Mouse (Mus musculus) embryo, embryonic 9.5 days (tissue): ENCODE measurements around the gene Zan.
"Not testable (repeated sequence)": the region's sequence is repeated elsewhere in the genome, so short reads cannot be mapped to it uniquely, and the experiment has no call there.

ENCODE experiments used
- DNase-seq: peaks from one replicate; pipeline ENCODE4 v3.0.0-alpha.2; 2017; ENCODE audit errors: extremely low spot score

Zan gene

DNA sequence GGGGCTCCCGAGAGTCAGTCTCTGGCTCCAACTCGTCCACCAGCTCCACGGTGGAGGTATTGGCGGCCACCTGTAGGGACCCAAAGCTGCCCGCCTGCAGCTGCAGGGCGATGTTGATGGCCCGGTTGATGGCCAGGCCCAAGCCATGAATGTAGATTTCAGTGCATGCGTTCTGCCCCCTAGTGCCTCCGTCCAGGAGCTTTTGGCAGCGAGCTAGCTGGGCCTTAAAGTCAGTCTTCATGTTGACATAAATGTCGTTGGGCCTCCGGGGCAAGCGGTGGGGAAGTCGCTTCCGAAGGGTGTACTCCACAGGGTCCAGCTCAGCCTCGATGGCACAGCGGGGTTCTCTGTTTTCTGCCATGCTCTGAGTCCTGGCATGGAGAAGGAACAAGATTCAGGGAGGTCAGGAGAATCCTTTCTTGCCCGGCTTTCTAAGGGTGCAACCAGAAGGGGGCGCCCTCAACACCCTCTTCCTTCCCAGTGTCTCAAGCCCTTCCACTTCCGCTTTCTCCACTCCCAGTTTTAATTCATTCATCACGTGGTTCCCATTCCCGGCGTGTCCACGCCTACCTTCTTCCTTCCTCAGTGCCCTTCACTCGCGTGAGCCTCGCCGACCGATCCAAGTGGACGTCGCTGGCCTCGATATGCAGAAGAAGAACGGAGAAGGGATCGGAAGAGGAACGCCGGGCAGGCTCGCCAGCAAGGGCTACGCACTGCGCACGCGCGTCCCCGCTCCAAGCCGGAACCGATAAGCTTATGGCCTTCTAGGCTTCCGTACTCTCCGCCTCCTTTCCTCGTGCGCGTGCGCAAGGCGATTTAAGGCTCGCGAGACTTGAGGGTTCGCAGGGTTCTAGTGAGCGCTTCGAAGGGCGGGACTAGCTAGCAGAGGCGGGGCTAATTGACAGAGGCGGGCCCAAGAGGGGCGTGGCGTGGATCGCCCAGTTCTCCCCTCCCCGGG is 25.1 kb upstream of the Zan start, which contains the start of gene Pop7:
TSS of gene Pop7 (minus strand) at position 810 of the 958 bp plus-strand sequence.
- peak; percentile 100 for DNase-seq

DNA sequence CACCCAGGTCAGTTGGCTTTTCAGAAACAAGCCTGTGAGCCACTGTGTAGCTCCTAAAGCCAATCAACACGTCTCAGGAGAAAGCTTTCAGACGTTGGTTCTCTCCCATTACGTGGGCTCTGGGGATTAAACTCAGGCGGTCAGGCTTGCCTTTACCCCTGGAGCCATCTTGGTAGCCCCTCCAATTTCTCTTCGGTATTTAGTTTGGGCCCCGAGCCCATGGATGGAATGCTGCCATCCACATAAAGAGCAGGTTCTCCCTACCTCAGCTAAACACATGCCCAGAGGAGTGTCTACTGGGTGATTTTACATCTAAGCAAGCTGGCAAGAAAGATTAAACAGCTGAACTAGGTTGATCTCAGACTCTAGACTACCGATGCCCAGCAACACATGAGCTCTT is 23.3 kb upstream of the Zan start:
- no peak for DNase-seq

DNA sequence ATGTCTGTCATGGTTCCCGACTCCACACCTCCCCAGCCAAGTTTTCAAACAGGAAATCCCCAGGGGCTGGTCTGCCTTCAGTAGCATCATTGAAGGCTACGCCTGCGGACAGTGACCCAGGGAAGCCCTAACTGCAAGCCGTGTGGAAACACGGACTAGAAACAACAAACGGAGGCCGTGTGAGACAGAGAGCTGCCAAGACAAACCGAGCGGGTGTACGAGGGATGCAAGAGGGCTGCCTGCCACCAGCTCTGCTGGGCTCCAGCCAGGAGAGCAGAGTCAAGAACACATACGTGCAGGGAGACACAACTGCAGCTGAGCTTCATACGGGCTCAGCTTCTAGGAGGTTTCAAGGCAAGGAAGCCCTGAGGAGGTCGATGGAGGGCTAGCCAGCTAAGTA is 17.0 kb upstream of the Zan start:
- no peak for DNase-seq

DNA sequence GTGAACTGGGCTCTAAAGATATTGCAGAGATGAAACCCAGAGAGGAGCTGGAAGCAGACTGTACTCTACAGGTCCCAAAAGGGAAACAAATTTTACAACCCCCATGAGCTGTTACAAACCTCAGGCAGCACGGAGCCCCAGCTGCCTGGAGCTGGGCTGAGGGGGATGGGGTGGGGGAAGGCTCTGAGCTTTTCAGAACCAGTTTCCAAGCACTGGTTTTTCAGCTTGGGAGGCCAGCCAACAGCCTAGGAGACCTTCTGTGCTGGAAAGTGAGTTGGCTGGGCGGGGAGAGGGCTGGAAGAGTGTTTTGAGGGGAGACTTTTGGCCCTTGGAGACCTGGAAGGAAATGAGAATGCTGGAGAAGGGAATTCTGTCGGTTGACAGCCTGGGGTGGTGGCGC is 14.7 kb upstream of the Zan start:
- no peak for DNase-seq

DNA sequence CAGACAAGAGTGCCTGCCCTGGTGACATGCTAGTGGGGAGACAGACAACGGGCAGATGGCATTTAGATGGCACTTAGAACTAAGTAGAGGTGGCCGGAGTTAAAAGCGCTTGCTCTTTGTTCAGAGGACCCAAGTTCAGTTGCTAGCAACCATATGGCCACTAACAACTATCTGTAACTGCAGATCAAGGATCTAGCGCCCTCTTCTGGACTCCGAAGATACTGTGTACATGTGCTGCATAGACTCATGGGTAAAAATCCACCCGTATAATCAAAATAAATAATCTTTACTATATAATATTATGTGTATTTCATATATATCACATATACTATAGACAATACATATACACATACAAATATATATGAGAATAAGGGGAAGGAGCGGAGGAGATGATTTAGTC is 10.8 kb upstream of the Zan start:
- DNase-seq = no peak

DNA sequence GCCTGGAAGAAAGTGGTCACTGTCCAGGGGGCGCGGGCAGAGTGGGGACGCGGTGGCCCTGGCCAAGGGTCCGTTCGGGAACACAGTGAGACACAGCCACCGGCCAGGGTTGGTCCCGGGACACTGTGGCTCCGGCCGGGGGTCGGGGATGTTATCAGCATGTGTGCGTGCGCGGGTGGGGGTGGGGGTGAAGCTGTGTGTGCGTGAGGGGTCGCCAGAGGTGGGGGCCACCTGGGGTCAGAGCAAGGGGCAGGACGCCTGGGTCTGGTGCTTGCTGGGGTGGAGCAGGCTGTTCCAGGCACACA is 8.9 kb upstream of the Zan start:
- no peak for DNase-seq

DNA sequence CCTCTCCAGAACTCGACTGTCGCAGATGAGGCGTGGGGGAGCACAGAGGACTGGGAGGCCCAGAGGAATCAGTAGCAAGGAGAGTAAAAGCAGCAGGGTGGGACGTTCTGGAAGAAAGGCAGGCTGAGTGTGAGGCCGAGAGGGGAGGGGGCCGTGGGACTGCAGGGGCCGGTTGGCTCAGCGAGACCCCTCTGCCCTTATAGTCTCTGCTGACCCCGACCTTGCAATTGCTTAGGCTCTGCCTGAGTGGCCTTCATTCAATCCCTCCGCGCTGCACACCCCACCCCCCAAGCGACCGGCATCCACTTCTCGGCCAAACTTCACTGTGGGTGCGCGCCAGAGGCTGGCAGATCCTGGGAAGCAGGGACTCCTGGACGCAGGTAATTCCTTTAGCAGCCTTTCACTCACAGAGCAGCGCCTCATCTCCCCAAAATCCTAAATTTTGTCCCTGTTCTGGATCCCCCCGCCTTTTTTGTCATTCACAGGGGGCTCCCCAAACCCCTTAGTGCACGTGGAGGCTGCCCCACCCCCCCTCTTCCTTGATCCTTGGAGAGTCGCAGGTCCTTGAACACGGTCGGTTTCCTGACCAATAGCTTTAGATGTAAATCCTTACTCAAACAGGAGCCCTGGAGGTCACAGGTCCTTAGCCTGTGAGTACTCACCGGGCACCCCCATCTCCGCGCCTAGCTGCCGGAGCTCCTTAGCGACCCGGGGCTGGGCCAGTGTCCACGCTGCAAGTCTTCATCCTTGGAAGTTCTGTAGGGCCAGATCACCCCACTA is 8.4 kb upstream of the Zan start:
- DNase-seq = peak; percentile 61

DNA sequence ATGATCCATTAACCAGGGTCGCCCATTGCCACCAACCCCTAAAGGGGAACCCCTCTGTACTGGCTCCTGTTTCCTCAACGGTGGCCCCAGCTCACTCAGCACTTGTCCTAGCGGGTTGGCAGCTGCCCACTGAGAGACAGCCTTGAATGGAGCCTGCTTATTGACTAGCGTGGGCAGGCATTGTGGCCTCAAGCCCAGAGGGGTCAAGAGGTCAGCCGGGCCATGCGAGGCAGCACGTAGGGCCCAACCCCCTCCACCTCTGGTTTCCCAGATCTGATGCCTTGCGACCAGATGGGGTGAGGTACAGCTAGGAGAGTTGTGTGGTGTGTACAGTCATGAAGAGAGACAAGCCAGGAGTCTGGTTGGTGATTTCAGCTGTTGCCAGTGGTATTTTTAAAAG is 5.0 kb upstream of the Zan start:
- DNase-seq = peak; percentile 80

DNA sequence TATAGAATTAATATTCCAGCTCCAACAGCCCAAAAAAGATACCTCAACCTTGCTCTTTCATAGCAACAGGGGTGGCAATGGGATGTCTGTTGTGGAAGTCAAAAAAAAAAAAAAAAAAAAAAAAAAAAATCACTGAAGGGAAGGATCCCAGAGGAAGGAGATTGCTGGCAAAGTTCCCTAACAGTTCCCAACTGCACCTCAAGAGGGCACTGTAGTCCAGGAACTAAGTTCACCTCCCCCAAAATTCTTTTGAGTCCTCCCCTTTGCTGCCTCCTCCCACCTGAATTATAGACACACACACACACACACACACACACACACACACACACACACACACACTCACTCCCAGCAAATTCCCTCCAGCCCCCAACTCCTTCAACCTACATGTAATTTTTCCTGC is 4.3 kb upstream of the Zan start:
- peak; percentile 81 for DNase-seq

DNA sequence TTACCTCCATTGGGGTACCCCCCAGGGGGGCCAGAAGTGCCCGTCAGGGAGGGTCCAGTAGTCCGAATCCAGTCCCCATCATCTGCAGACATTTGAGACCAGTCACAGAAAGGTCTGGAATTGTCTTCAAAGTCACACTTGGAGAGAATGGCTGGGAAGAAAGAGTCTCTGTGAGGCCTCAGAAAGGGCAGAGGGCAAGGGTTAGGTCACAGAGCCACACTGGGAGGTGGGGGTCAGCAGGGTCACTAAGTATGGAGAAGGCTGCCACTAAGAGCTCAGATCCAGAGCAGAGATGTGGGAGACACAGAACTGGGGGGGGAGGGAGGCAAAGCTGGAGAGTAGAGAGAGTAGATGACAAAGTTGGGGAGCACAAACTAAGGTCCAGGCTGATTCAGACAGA is 2.5 kb downstream of the Zan start:
- peak; percentile 65 for DNase-seq

DNA sequence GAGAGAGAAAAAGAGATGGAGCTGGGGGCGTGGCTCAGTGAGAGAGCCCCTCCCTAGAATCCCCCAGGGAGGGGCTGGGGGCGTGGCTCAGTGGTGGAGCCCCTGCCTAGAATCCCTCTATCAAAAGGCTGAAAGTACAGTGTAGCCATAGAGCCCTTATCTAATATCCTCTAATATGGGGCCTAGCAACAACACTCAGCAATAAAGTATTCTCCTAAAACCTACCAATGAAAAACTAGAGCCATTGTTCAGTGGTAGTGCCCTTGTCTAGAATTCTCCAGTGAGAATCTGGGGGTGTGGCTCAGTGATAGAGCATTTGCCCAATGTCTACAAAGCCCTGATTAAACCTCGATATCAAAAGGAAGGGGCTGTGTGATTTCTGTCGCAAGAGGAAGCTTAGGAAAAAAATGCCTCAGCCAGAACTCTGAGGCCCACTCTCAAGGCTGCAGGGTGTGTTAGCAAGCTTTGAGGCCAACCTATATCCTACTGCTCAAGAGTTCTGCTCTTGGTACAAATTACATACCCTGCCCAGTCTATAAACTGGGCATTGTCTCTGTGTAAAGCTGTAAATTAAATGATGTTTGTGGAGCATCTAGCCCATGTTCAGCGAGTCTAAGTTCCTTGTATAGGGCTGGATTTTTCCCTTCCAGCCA is 4.5 kb downstream of the Zan start:
- no peak for DNase-seq

DNA sequence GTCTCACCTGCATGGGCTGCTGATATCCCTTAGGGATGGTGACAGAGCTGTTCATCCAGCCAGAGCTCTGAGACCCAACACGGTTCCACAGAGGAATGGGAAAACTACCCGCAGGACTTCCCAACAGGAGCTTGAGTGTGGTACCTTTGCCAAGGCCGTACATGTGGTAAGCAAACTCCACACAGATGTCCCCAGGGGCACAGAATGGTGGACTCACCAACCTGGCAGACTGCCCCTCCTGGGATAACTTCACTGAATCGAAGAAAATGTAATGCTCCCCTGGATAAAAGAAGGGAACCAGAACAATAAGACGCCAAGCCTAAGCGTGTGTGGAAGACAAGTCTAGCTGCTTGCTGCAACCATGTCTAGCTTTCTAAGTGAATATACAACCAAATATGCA is 9.9 kb downstream of the Zan start:
- DNase-seq = no peak

DNA sequence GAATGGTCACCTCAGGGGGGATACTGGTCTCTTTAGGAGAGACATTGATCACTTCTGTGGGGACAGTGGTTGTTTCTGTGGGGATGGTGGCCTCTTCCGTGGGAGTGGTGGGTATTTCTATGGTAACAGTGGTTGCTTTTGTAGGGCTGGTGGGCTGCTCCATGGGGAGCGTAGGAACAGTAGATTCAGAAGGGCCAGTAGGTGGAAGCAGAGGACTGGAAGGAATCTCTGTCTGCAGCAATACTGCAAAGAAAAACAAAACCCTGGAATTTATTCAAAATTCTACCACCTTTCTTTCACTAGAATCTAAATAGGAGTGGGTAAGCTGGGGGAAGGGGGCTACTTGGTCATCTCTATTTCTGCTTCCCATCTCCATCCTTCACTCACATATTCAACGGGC is 11.8 kb downstream of the Zan start:
- no peak for DNase-seq

DNA sequence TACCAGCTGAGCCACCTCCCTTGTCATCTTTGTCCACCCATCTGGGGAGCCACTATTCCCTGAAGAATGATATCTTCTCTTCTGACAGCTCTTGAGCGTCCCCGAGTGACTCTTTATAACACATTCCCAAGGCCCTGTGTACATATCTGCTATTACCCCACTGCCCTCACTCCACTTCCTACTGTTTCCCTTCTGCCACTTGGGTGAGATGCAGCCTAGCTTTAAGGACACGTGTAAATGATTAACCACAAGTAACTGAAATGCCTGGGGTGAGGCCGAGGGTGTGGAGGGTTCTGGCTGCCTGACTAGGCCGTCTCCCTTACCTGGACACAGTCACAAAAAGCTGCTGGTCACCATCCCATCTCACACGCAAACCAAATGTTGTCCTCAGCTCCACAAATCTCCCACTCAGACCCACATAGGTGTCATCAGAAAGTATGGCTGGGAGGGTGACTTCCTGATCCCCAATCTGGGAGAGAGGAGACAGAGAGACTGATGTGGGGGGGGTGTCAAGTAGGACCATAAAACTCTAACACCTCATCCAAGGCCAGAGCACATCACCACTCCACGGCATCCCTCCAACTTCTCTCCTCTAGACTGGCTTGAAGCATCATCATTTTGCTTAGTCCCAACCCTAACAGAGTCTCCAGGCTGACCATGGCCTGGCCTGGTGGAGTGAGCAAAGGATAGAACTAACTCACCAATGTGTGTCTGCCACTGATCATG is 20.8 kb downstream of the Zan start:
- DNase-seq = no peak

DNA sequence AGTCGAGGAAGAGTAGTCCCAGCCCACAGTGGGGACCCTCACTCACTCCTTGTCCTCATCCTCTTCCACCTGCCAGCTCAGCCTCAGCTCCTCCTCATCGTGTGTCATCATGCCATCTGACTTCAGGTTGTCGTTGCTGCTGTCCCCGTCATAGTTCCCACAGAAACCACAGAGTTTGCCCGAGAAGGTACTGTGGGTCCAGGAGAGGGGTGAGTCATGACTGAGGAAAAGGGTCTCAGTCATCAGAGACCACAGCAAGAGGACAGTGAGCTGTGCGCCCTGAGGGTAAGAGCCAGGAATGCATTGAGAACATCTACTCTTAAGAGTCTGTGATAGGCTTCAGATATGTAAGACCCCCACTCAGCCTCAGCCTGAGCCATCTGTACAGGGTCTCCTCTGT is 21.7 kb downstream of the Zan start:
- DNase-seq = no peak

DNA sequence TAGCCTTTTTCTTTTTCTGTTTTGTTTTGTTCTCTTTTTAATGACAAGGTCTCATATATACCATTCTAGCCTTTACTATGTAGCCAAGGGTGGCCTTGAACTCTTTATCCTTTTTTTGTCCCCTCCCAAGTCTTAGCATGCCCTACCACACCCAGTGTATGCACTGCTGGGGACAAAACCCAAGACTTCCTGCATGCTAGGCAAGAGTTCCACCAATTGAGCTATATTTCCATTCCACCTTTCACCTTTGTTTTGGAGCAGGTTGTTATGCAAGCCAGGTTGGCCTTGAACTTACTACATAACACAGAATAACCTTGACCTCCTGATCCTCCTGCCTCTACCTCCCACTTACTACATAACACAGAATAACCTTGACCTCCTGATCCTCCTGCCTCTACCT is 31.3 kb downstream of the Zan start:
- no peak for DNase-seq

DNA sequence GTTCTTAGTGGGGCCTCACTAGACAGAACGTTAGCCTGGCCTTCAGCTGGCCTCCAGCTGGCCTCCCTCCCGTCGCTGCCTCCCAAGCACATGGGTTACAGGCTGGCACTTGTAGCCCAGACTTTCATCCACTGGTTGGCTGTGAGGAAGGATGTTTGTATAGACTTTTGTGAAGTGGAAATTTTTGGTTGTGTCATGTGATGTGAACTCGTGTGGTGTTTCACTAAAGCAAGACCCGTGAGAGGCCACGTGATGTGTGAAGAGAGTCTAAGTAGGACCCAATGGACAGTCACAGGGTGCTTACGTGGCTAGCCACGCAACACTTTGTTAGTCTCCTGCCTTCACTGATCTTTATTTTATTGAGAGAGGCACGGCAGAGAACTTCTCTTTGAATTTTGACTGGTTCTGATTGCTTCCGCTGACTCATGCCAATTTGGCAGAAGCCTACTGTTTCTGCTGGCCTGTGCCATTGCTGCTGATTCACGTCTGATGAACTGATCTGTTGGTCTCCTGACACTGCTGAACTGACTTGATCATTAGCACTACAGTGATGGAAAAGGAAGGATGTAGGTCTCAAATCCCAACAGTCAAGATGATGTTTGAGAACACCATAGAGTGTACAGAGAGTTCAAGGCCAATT is 36.5 kb downstream of the Zan start:
- no peak for DNase-seq

DNA sequence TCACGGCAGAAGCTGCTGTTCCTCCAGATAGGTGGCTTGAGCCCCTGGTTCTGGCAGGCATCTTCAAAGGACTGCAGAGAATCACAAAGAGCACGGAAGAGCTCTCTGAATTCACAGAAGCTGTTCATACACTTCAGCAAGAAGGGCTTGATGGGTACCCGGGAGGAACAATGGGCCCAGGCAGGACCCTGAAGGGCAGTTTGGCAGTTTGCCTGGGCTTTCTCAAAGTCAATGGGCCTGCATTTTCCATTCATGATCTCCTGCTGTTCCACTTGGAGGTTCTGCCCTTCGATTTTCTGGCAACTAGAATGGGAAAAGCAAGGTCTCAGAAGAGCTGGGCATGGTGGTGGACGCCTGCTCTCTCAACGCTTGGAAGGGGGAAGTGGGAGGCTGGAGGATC is 43.0 kb downstream of the Zan start:
- DNase-seq = no peak

DNA sequence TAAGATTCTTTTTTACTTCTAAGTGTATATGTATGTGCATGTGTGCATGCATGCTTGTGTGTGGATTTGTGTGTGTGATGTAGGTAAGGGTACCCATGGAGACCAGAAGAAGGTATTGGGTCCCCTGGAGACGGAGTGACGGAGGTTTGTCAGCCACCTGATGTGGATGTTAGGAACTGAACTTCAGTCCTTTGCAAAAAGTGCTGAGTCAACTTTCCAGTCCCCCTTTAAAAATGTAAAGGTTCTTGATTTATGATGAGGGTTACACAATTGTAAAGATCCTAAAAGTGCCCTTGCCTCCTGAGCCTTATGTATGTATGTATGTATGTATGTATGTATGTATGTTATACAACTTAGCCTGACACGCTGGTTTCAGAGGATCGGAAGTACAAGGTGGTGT is 46.5 kb downstream of the Zan start:
- DNase-seq = not testable (repeated sequence)

DNA sequence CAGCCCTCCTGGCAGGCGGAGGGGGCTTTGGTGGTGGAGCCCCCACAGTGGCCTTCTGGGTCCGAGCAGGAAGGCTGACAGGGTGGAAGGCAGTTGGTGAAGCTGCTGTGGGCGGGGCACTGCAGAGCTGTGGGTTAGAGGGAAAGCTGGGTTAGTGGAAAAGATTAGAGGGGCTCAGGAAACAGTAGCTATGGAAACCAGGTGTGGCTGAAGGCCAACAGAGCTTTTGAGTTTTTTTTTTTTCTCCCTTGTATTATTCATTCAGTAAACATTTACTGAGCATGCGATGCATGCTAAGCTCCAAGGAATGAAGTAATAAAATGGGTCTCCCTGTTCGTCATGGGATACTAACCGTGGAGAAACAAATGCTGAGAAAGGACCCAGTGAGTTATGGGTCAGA is 51.2 kb downstream of the Zan start:
- no peak for DNase-seq

DNA sequence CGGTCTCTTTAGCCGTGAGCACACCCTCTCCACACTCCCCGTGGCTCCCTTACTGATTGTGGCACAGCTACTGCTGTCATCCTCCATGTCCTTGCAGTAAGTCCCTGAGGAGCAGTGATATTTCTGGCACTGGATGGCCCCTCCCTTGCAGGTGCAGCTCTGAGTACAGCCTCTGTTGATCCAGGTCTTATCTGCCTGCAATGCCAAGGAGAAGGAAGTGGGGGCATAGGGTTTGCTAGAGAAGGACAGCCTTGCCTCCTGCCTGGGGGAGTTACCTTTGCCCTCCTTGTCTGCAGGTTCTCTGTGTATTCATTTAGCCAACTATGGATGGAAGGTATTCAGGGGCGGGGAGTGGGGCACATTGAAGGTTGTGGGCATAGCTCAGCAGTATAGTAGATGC is 57.0 kb downstream of the Zan start:
- no peak for DNase-seq

DNA sequence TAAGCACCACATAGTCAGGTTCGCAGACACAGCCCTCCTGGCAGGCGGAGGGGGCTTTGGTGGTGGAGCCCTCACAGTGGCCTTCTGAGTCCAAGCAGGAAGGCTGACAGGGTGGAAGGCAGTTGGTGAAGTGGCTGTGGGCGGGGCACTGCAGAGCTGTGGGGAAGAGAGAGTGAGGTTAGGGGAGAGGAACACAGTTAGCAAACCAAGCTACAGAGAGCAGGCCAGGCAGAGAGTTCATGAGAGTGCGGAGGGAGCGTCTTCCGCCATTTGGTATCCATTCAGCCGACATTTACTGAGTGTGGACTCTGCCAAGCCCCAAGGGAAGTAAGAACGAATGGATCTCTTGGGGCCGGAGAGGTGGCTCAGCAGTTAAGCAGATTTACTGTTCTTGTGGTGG is 57.8 kb downstream of the Zan start:
- no peak for DNase-seq
